Mouse (Mus musculus) liver, adult 2 months (tissue): ENCODE measurements around the gene Kat6b.

Experiments used
- CTCF ChIP-seq: fragments of 200-500 bp; IDR thresholded peaks from 2 replicates; pipeline ENCODE4 v1.5.1; 2011; ENCODE audit warnings: low read depth, low read length, control low read depth
- POLR2A ChIP-seq: fragments of 200-500 bp; IDR thresholded peaks from 2 replicates; pipeline ENCODE4 v1.6.1; 2011; ENCODE audit warnings: low read length, control low read depth; ENCODE audit not compliant: insufficient read depth; ENCODE audit errors: extremely low read depth

GRCm38 (mm10) chr14:21440526-21440925, 40.7 kb upstream of the Kat6b start:
- TF ChIP-seq CTCF = no peak
- no peak for TF ChIP-seq POLR2A
